ENCODE assay signal across 8 mouse cellular contexts in the genomic region with DNA sequence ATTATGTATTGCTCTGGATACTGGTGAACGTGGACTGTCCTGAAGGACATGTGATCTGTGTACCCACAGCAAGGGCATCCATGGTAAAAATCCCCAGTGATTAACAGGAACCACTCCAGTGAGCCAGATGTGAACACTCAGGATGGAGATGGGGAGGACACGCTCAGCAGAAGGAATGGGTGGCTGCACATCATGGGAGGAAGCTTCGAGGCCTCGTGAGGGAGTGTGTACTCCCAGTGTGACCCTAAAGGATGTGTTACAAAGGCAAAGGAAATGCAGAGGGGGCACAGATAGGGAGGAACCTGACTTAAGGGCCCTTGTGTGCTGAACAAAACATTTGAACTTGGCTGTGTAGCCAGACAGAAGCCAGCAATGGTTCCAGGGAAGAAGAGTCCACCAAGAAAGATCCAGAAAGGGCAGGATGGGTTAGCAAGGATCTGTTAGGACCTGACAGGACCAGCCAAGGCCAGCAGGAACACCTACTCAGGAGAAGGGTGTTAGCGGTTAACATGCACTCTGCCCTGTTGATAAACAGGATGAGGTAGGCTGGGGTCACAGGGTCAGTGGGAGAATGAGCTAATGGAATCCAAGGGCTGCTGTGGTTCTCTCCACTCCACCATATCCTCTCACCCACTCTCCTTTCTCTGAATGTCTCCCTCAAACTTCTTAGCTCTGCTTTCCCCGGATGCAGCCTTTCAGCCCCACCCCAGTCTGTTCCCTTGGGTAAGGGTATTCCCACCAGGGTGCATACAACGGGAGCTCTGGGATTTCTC. TPM values are rescaled to one million over a fixed set of nuclear protein-coding genes. Genes with fewer than 3 reads are reported as not detected.
DNase-seq lines count a peak whose midpoint lies in the region; ATAC-seq and TF ChIP-seq lines count a peak whose summit lies in the region.

No protein-coding gene starts in this region.

- H3K9ac ChIP-seq in kidney, embryonic 15.5 days = no peak overlapping the region
- no peak overlapping the region for H3K9ac ChIP-seq in liver, embryonic 14.5 days (replicated peaks)

- TF ChIP-seq EP300 in liver, embryonic 14.5 days (IDR thresholded peaks at IDR 0.05; ENCODE audit: low read depth) = no peak

- ATAC-seq in CD4-positive, CD25-positive, alpha-beta regulatory T cell, adult 4 months = no peak
- ATAC-seq in kidney, embryonic 15.5 days (replicated peaks; ENCODE audit: low FRiP score) = peak; percentile 50
- ATAC-seq in liver, embryonic 14.5 days (ENCODE audit: insufficient read depth) = peak; percentile 62; the same call in 1 of the 2 replicates

- peaks cover 33% of the 10 kb centered on the region for H3K4me1 ChIP-seq in kidney, embryonic 15.5 days
- H3K4me1 ChIP-seq in liver, embryonic 14.5 days (replicated peaks; ENCODE audit: control insufficient read depth in 2 of 2, insufficient read depth in 2 of 2, low read length in 1 of 2) = peaks cover 0 to 10% of the 10 kb centered on the region in 2 experiments; a peak in 2 of 4 replicates

- no peaks in the 10 kb centered on the region for H3K36me3 ChIP-seq in kidney, embryonic 15.5 days
- H3K36me3 ChIP-seq in liver, embryonic 14.5 days (replicated peaks; ENCODE audit: control insufficient read depth, insufficient read depth, low read depth) = no peaks in the 10 kb centered on the region

- no peak overlapping the region for H3K4me3 ChIP-seq in kidney, embryonic 15.5 days (replicated peaks)
- H3K4me3 ChIP-seq in liver, embryonic 14.5 days (ENCODE audit: insufficient read depth in 1 of 2, low read depth in 2 of 2, low read length in 2 of 2) = no peak overlapping the region

- 26% methylated on average over 7 of the region's 7 CpGs for WGBS in kidney, embryonic 15.5 days
- 25% methylated on average over 7 of the region's 7 CpGs for WGBS in liver, embryonic 14.5 days (ENCODE audit: insufficient replicate concordance)

- DNase-seq in CD4-positive, CD25-positive, alpha-beta regulatory T cell, adult 2 months (ENCODE audit: low read depth, low spot score) = peak; percentile 2
- DNase-seq in kidney, postnatal 25 days = no peak
- peak; percentile 8 for DNase-seq in CD4-positive helper T cell, adult 2 months (ENCODE audit: low read depth, low spot score)
- peak in 1 of 3 experiments; percentile 4 for DNase-seq in liver, embryonic 14.5 days (ENCODE audit: low read depth in 3 of 3, low spot score in 3 of 3)
- no peak for DNase-seq in cerebellum, postnatal 25 days
- DNase-seq in thymus, postnatal 14 days = no peak

- H3K27ac ChIP-seq in kidney, embryonic 15.5 days = 0 out of 2 replicates have a peak overlapping the region, but pooled peaks have one; percentile 27
- no peak overlapping the region for H3K27ac ChIP-seq in liver, embryonic 14.5 days

- H3K9me3 ChIP-seq in kidney, embryonic 15.5 days (replicated peaks) = no peaks in the 10 kb centered on the region; the same call in 1 of the 2 replicates
- H3K9me3 ChIP-seq in liver, embryonic 14.5 days (ENCODE audit: control insufficient read depth, low read length) = no peaks in the 10 kb centered on the region

- no peak for TF ChIP-seq CTCF in liver, embryonic 14.5 days (IDR thresholded peaks at IDR 0.05; ENCODE audit: low read depth)

- no peak overlapping the region for H3K4me2 ChIP-seq in kidney, embryonic 15.5 days
- no peak overlapping the region for H3K4me2 ChIP-seq in liver, embryonic 14.5 days (ENCODE audit: low read depth)

- H3K27me3 ChIP-seq in kidney, embryonic 15.5 days = no peaks in the 10 kb centered on the region
- H3K27me3 ChIP-seq in liver, embryonic 14.5 days (ENCODE audit: control insufficient read depth, insufficient read depth, low read length) = no peaks in the 10 kb centered on the region

RNA-seq across cellular contexts. Expression of a gene that starts 25.0 kb away (rescaled TPM):
- 10 to 100 TPM; 23.8 to 34.8 TPM for polyA plus RNA-seq in CD4-positive, CD25-positive, alpha-beta regulatory T cell, adult 4 months (2017; shearing (Covaris generic))
- 11.1 and 12.3 TPM in 2 replicates for polyA plus RNA-seq in kidney, embryonic 15.5 days (2015; fragmentation: Nextera tagmentation; extraction: Ambion mirVana)
- polyA plus RNA-seq in liver, embryonic 14.5 days (2012; rRNA removed) = 1.5 and 1.9 TPM in 2 replicates
- 3.8 and 4.1 TPM in 2 replicates for polyA plus RNA-seq in liver, embryonic 14.5 days (2014; fragmentation: Nextera tagmentation; extraction: Ambion mirVana)

Comparison
In these comparisons a context has a peak if more than half of its experiments do, and no peak if none do; other contexts are left out.
1. DNase-seq: peak in CD4-positive, CD25-positive, alpha-beta regulatory T cell, adult 2 months (single experiment) and CD4-positive helper T cell, adult 2 months (single experiment); none in kidney, postnatal 25 days (0 of 2), cerebellum, postnatal 25 days (0 of 2) and thymus, postnatal 14 days (single experiment).